Mouse (Mus musculus) hindbrain, embryonic 13.5 days (tissue): ENCODE data around the gene Cfd. TPM values are rescaled to one million over a fixed set of nuclear protein-coding genes. Genes with fewer than 3 reads are reported as not detected.

Source experiments
- ATAC-seq: fragments of 200-750 bp; cut with Nextera tagmentation; 2 replicates; pipeline ENCODE4 v1.8.0; 2017; ENCODE audit warnings: moderate TSS enrichment; ENCODE audit not compliant: low FRiP score
- H3K27ac ChIP-seq: fragments of 300-500 bp; sonication (generic); 2 replicates; pipeline ENCODE4 v1.5.1; 2015; ENCODE audit warnings: inconsistent platforms, mild to moderate bottlenecking, moderate library complexity
- H3K27me3 ChIP-seq: fragments of 300-500 bp; sonication (generic); 2 replicates; pipeline ENCODE4 v1.6.1; 2015; ENCODE audit warnings: mild to moderate bottlenecking, inconsistent platforms
- H3K36me3 ChIP-seq: fragments of 300-500 bp; sonication (generic); 2 replicates; pipeline ENCODE4 v1.6.1; 2015; ENCODE audit warnings: mild to moderate bottlenecking, inconsistent platforms
- H3K4me1 ChIP-seq: fragments of 300-500 bp; sonication (generic); replicated peaks from 2 replicates; pipeline ENCODE4 v1.6.1; 2015; ENCODE audit warnings: inconsistent platforms
- H3K4me2 ChIP-seq: fragments of 300-500 bp; sonication (generic); 2 replicates; pipeline ENCODE4 v1.6.1; 2015; ENCODE audit warnings: inconsistent platforms, mild to moderate bottlenecking, moderate library complexity
- H3K4me3 ChIP-seq: fragments of 300-500 bp; sonication (generic); 2 replicates; pipeline ENCODE4 v1.5.1; 2015; ENCODE audit warnings: mild to moderate bottlenecking, inconsistent platforms
- H3K9ac ChIP-seq: fragments of 300-500 bp; sonication (generic); 2 replicates; pipeline ENCODE4 v1.6.1; 2015; ENCODE audit warnings: mild to moderate bottlenecking, inconsistent platforms
- H3K9me3 ChIP-seq: fragments of 300-500 bp; sonication (generic); 2 replicates; pipeline ENCODE4 v1.6.1; 2016; ENCODE audit warnings: inconsistent platforms
- WGBS: fragments of 180-500 bp; shearing (Covaris S2); methylation state at CpG from one replicate; pipeline ENCODE4 v1.1.7; 2015; 5-methylcytosine and 5-hydroxymethylcytosine counted together
- polyA plus RNA-seq: library from polyadenylated mRNA; unstranded; fragments of >200 nt; fragmentation: Nextera tagmentation; extraction: Ambion mirVana; gene quantifications from 2 replicates; pipeline ENCODE4 v1.2.1, GENCODE M21; 2015

The Cfd gene
- polyA plus RNA-seq, 1 experiment from 2014 or later, result not detected

GRCm38 (mm10) chr10:79916081-79916480, 25.4 kb downstream of the Cfd start:
- H3K9me3 ChIP-seq, result no peaks in the 10 kb centered on the region
- H3K4me1 ChIP-seq, result peaks cover 59% of the 10 kb centered on the region
- peaks cover 22% of the 10 kb centered on the region for H3K36me3 ChIP-seq
- H3K27me3 ChIP-seq, result peaks cover 39% of the 10 kb centered on the region
- ATAC-seq, result no peak
- WGBS, result 5% methylated on average over 8 of the region's 8 CpGs
- H3K4me3 ChIP-seq, result peak overlapping the region; percentile 78
- peak overlapping the region; percentile 86 for H3K27ac ChIP-seq
- H3K4me2 ChIP-seq, result peak overlapping the region; percentile 97
- H3K9ac ChIP-seq, result peak overlapping the region; percentile 97

DNA sequence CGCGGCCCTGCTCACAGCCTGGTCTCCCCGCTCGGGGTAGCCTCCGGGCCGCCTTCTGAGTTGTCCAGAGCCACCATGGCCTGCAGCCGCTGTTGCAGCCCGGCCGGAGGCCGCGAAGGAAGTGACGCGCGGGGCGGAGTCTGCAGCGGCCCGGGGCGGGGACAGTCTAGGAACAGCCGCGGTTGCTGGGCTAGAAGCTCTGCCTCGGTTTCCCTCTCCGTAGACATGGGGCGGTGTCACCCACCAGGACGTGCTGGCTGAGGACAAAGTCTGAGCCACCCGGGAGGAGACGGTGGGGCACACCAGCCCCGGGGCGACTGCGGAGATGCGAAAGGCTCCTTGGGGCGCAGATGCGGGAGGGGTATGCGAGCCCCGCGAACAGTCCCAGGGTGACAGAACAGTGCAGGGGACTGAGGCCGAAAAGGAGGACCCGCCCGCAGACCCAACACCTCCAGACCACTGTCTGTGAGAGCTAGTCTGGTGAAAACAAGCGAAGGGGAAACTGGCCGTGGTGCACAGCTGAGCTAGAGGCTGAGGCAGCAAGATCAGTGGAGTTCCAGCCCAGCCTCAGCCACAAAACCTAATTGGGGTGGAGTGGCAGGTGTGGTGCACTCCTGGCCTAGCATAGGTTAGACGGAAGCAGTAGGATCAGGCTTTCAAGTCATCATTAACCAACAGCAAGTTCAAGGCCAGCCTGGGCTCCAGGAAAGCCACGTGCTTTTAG, 26.3 kb downstream of the Cfd start, which contains the start of gene Kiss1r:
Gene Kiss1r, plus strand, starts transcription at position 164 of the 724 bp plus-strand sequence.
- Histone ChIP-seq H3K36me3 (peaks cover 13% of the 10 kb centered on the region), H3K9me3 (no peaks in the 10 kb centered on the region), H3K9ac (peak within 1 kb of the TSS; percentile 97), H3K27ac (peak within 1 kb of the TSS; percentile 86), H3K4me1 (peaks cover 68% of the 10 kb centered on the region), H3K27me3 (peaks cover 48% of the 10 kb centered on the region), H3K4me2 (peak within 1 kb of the TSS; percentile 97), H3K4me3 (peak within 1 kb of the TSS; percentile 78)
- peak; percentile 72 for ATAC-seq
- WGBS, result 4% methylated on average over 42 of the region's 42 CpGs

DNA sequence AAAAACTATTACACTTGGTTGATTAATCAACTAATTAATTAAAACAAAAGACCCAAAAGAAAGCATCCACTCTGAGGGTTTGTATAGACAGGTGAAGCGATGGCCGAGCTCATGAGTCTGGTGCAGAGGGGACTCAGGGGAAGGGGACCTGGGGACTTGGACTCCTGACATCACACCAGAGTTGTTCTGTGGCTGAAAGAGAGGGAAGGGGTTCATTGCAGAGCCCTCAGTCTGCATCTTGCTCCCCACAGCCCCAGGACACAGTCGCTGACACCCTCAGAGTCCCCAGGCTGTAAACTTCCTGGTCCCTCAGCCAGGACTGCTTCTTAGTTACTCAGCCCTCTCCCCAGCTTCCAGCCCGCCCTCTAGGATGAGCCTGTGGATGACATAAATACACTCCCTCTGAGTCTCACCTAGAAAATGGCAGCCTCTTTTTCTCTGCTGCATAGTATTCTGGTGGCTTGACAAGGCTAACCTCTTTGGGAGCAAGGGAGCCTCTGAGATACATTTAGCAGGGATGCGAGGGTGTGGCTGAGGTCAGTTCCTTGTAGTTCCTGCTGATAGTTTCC, 27.0 kb downstream of the Cfd start:
- ATAC-seq, result no peak
- WGBS, result 69% methylated on average over 5 of the region's 5 CpGs
- Histone ChIP-seq H3K27ac (no peak overlapping the region), H3K9me3 (no peaks in the 10 kb centered on the region), H3K4me1 (peaks cover 68% of the 10 kb centered on the region), H3K4me2 (peak overlapping the region; percentile 97), H3K36me3 (peaks cover 6% of the 10 kb centered on the region), H3K4me3 (peak overlapping the region; percentile 78), H3K9ac (peak overlapping the region; percentile 97), H3K27me3 (peaks cover 55% of the 10 kb centered on the region)

GRCm38 (mm10) chr10:79918231-79919078, 27.8 kb downstream of the Cfd start:
- H3K4me1 ChIP-seq, result peaks cover 68% of the 10 kb centered on the region

GRCm38 (mm10) chr10:79919251-79919849, 28.7 kb downstream of the Cfd start:
- Histone ChIP-seq H3K9me3 (no peaks in the 10 kb centered on the region), H3K4me2 (no peak overlapping the region), H3K27ac (no peak overlapping the region), H3K27me3 (peaks cover 71% of the 10 kb centered on the region), H3K4me1 (peaks cover 61% of the 10 kb centered on the region), H3K36me3 (no peaks in the 10 kb centered on the region), H3K4me3 (no peak overlapping the region), H3K9ac (peak overlapping the region; percentile 43; the same call in 1 of the 2 replicates)
- ATAC-seq, result no peak
- WGBS, result 4% methylated on average over 21 of the region's 21 CpGs

More at GRCm38 (mm10) chr10:79918231-79919078, 27.8 kb downstream of the Cfd start:
- H3K36me3 ChIP-seq, result 0 out of 2 replicates have a peak, but pooled peaks cover under 1% of the 10 kb centered on the region
- H3K9me3 ChIP-seq, result no peaks in the 10 kb centered on the region
- peak overlapping the region; percentile 20; the same call in 1 of the 2 replicates for H3K4me2 ChIP-seq
- H3K4me3 ChIP-seq, result 0 out of 2 replicates have a peak overlapping the region, but pooled peaks have one; percentile 78
- H3K9ac ChIP-seq, result peak overlapping the region; percentile 43
- no peak overlapping the region for H3K27ac ChIP-seq
- 4% methylated on average over 35 of the region's 35 CpGs for WGBS
- ATAC-seq, result no peak
- H3K27me3 ChIP-seq, result peaks cover 63% of the 10 kb centered on the region

GRCm38 (mm10) chr10:79920056-79920890, 29.6 kb downstream of the Cfd start:
- Histone ChIP-seq H3K27me3 (peaks cover 75% of the 10 kb centered on the region), H3K4me3 (peak overlapping the region; percentile 30), H3K4me2 (peak overlapping the region; percentile 50), H3K27ac (no peak overlapping the region), H3K36me3 (no peaks in the 10 kb centered on the region), H3K9me3 (no peaks in the 10 kb centered on the region), H3K9ac (no peak overlapping the region), H3K4me1 (peaks cover 52% of the 10 kb centered on the region)
- 18% methylated on average over 25 of the region's 26 CpGs for WGBS
- no peak for ATAC-seq

DNA sequence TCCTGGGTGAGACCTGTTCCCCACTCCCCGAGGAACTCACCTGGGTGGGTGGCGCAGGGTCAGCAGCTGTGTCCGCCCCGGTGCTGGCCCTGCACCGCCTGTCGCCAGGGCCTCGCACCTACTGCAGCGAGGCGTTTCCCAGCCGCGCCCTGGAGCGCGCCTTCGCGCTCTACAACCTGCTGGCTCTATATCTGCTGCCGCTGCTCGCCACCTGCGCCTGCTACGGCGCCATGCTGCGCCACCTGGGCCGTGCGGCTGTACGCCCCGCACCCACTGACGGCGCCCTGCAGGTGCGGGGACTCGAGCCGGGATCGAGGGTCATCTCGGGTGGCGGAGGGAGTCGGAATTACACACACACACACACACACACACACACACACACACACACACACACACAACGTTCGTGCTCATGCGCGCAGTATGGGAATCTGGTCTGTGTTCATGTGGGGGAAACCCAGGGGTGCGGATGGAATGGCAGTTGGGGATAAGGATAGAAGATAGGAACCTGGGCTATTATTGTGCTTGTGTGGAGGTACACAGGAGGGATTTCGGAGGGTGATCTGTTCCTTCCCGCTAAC, 30.4 kb downstream of the Cfd start, which contains the start of gene R3hdm4:
Gene R3hdm4, minus strand, starts transcription at position 251 of the 578 bp plus-strand sequence.
- H3K4me3 ChIP-seq, result peak within 1 kb of the TSS; percentile 30
- 4% methylated on average over 41 of the region's 41 CpGs for WGBS

GRCm38 (mm10) chr10:79921572-79921971, 30.9 kb downstream of the Cfd start:
- under 1% methylated on average over 34 of the region's 34 CpGs for WGBS
- Histone ChIP-seq H3K4me3 (peak overlapping the region; percentile 30), H3K4me2 (peak overlapping the region; percentile 50), H3K27me3 (peaks cover 75% of the 10 kb centered on the region), H3K27ac (no peak overlapping the region), H3K9ac (peak overlapping the region; percentile 58), H3K4me1 (peaks cover 54% of the 10 kb centered on the region), H3K36me3 (no peaks in the 10 kb centered on the region), H3K9me3 (no peaks in the 10 kb centered on the region)
- no peak for ATAC-seq

More for the DNA sequence above, 30.4 kb downstream of the Cfd start, which contains the start of gene R3hdm4:
- Histone ChIP-seq H3K4me1 (peaks cover 51% of the 10 kb centered on the region), H3K36me3 (no peaks in the 10 kb centered on the region), H3K27ac (no peak within 1 kb of the TSS), H3K4me2 (peak within 1 kb of the TSS; percentile 50), H3K9ac (peak within 1 kb of the TSS; percentile 58), H3K9me3 (no peaks in the 10 kb centered on the region), H3K27me3 (peaks cover 75% of the 10 kb centered on the region)
- no peak for ATAC-seq

GRCm38 (mm10) chr10:79924998-79925784, 34.5 kb downstream of the Cfd start:
- no peak for ATAC-seq
- H3K27me3 ChIP-seq, result peaks cover 44% of the 10 kb centered on the region
- H3K9me3 ChIP-seq, result no peaks in the 10 kb centered on the region
- peaks cover 49% of the 10 kb centered on the region for H3K4me1 ChIP-seq
- H3K9ac ChIP-seq, result no peak overlapping the region
- peak overlapping the region; percentile 87; the same call in 1 of the 2 replicates for H3K4me3 ChIP-seq
- H3K27ac ChIP-seq, result no peak overlapping the region
- H3K4me2 ChIP-seq, result peak overlapping the region; percentile 89; the same call in 1 of the 2 replicates
- 9% methylated on average over 29 of the region's 29 CpGs for WGBS
- H3K36me3 ChIP-seq, result no peaks in the 10 kb centered on the region

GRCm38 (mm10) chr10:79925785-79926490, 35.3 kb downstream of the Cfd start:
- WGBS, result 12% methylated on average over 15 of the region's 15 CpGs
- H3K4me1 ChIP-seq, result peaks cover 49% of the 10 kb centered on the region
- peak; percentile 2; the same call in 1 of the 2 replicates for ATAC-seq
- H3K4me2 ChIP-seq, result peak overlapping the region; percentile 89
- peak overlapping the region; percentile 94 for H3K27ac ChIP-seq
- H3K27me3 ChIP-seq, result peaks cover 37% of the 10 kb centered on the region
- H3K4me3 ChIP-seq, result peak overlapping the region; percentile 87
- peak overlapping the region; percentile 95 for H3K9ac ChIP-seq
- H3K36me3 ChIP-seq, result peaks cover 2% of the 10 kb centered on the region
- H3K9me3 ChIP-seq, result no peaks in the 10 kb centered on the region
